Mouse (Mus musculus) bone marrow, adult 2 months (tissue): ENCODE data around the gene Fubp1.

Source experiments
- CTCF ChIP-seq: fragments of 200-500 bp; IDR thresholded peaks from 2 replicates; pipeline ENCODE4 v1.5.1; 2011; ENCODE audit warnings: low read length, control low read depth; ENCODE audit not compliant: control insufficient read depth, insufficient read depth
- POLR2A ChIP-seq: fragments of 200-500 bp; IDR thresholded peaks from 2 replicates; pipeline ENCODE4 v1.6.1; 2011; ENCODE audit warnings: low read depth, mild to moderate bottlenecking, control low read depth, low read length, borderline replicate concordance; ENCODE audit not compliant: control insufficient read depth

DNA sequence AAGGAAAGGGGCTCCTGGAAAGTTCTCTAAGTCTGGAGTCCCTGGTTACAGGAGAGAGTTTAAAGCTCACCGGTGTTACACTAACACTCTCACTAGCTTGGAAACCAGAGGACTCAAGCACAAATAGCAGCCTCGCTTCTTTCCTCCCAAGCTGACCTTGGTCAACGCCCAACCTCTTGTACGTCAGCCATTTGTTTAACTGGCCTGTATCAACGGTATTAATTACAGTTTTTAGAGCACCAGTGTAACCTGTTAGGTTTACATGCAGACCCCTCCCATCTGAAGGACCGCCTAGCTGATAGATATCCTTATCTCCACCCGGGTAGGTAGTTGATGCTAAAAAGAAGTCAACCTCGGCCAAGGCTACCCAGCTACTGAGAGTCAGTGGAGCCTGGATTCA lies 46.9 kb upstream of the Fubp1 start:
- no peak for TF ChIP-seq CTCF
- TF ChIP-seq POLR2A, result no peak
